Mouse (Mus musculus) ES-E14 (cell line): ENCODE results near the gene Tanc2.

ENCODE experiments used
- CHD2 ChIP-seq: IDR thresholded peaks from 2 replicates; pipeline ENCODE4 v1.6.1; 2014; ENCODE audit warnings: mild to moderate bottlenecking, low read depth, low read length, inconsistent platforms
- HCFC1 ChIP-seq: IDR thresholded peaks from 2 replicates; pipeline ENCODE4 v1.6.1; 2012; ENCODE audit warnings: low read length, inconsistent platforms, borderline replicate concordance; ENCODE audit not compliant: insufficient read depth
- ZC3H11A ChIP-seq: IDR thresholded peaks from 2 replicates; pipeline ENCODE4 v1.6.1; 2012; ENCODE audit warnings: low read depth, mild to moderate bottlenecking, inconsistent platforms, low read length, borderline replicate concordance
- ZNF384 ChIP-seq: IDR thresholded peaks from 2 replicates; pipeline ENCODE4 v1.6.1; 2012; ENCODE audit warnings: low read depth, low read length, inconsistent platforms

- no peak for TF ChIP-seq HCFC1
- TF ChIP-seq CHD2 = no peak
- TF ChIP-seq ZC3H11A = no peak
- no peak for TF ChIP-seq ZNF384
Measured at GRCm38 (mm10) chr11:105934816-105935215, 345.0 kb downstream of the Tanc2 start.
